Mouse (Mus musculus) testis, adult 2 months (tissue): ENCODE data around the gene Zscan26. TPM values are rescaled to one million over a fixed set of nuclear protein-coding genes. Genes with fewer than 3 reads are reported as not detected.
A peak's percentile ranks its signal among the peaks of the same experiment; 100 is the strongest.

Experiments
- H3K27ac ChIP-seq: fragments of 200-500 bp; 2 replicates; pipeline ENCODE4 v1.5.1; 2012; ENCODE audit warnings: low read depth, low read length; ENCODE audit not compliant: control insufficient read depth, insufficient read depth
- H3K27me3 ChIP-seq: fragments of 200-500 bp; 2 replicates; pipeline ENCODE4 v1.6.1; 2012; ENCODE audit warnings: mild to moderate bottlenecking, low read length, moderate library complexity; ENCODE audit not compliant: control insufficient read depth, insufficient read depth
- H3K36me3 ChIP-seq: fragments of 200-500 bp; 2 replicates; pipeline ENCODE4 v1.6.1; 2012; ENCODE audit warnings: mild to moderate bottlenecking, low read length; ENCODE audit not compliant: control insufficient read depth, insufficient read depth
- H3K4me1 ChIP-seq: fragments of 200-500 bp; 2 replicates; pipeline ENCODE4 v1.6.1; 2012; ENCODE audit warnings: low read length; ENCODE audit not compliant: control insufficient read depth, insufficient read depth
- H3K4me3 ChIP-seq: fragments of 200-500 bp; 2 replicates; pipeline ENCODE4 v1.5.1; 2012; ENCODE audit warnings: low read depth, mild to moderate bottlenecking, low read length, moderate library complexity, mixed read lengths; ENCODE audit not compliant: control insufficient read depth
- CTCF ChIP-seq: fragments of 200-500 bp; IDR thresholded peaks from 2 replicates; pipeline ENCODE4 v1.5.1; 2012; ENCODE audit warnings: low read depth, mild to moderate bottlenecking, inconsistent platforms, low read length, moderate library complexity; ENCODE audit not compliant: control insufficient read depth, insufficient read depth, insufficient replicate concordance
- POLR2A ChIP-seq: fragments of 200-500 bp; IDR thresholded peaks from 2 replicates; pipeline ENCODE4 v1.6.1; 2012; ENCODE audit warnings: low read depth, mild to moderate bottlenecking, inconsistent platforms, low read length, moderate library complexity; ENCODE audit not compliant: control insufficient read depth
- polyA plus RNA-seq: library from polyadenylated mRNA; depleted of rRNA; stranded (reverse); fragments of >200 nt; gene quantifications from 2 replicates; pipeline ENCODE4 v1.2.3, GENCODE M21; 2012

Gene Zscan26
- polyA plus RNA-seq, 1 experiment, result 5.2 TPM

GRCm38 (mm10) chr13:21447856-21448614 lies 5.5 kb downstream of the Zscan26 start:
- TF ChIP-seq CTCF, result no peak
- TF ChIP-seq POLR2A, result no peak
- H3K4me3 ChIP-seq, result no peak overlapping the region
- no peaks in the 10 kb centered on the region for H3K27me3 ChIP-seq
- H3K27ac ChIP-seq, result no peak overlapping the region
- H3K4me1 ChIP-seq, result no peaks in the 10 kb centered on the region
- H3K36me3 ChIP-seq, result peaks cover 7% of the 10 kb centered on the region

- Histone ChIP-seq H3K27ac (no peak overlapping the region), H3K36me3 (peaks cover 7% of the 10 kb centered on the region), H3K27me3 (no peaks in the 10 kb centered on the region), H3K4me1 (no peaks in the 10 kb centered on the region), H3K4me3 (no peak overlapping the region)
- no peak for TF ChIP-seq CTCF
- TF ChIP-seq POLR2A, result no peak
Observed at GRCm38 (mm10) chr13:21446796-21447195, 6.7 kb downstream of the Zscan26 start.

DNA sequence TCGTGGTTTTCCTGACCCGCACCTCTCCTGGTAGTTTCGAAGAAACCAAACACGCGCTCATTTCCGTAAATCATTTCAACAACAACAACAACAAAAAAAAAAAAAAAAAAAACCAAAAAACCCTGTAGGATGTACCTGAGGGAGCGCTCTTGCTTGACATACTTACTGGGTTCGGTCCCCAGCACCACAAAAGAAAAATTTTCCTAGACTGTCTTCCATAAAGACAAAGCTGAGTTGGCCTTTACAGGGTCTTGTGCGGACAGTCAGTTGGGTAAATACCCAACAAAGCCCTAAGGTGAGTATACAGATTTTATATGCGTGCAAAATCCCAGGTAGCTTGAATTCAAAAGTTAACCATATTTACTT lies 12.3 kb downstream of the Zscan26 start:
- TF ChIP-seq POLR2A (no peak), CTCF (no peak)
- H3K27me3 ChIP-seq, result no peaks in the 10 kb centered on the region
- peak overlapping the region; percentile 99 for H3K4me3 ChIP-seq
- no peaks in the 10 kb centered on the region for H3K4me1 ChIP-seq
- H3K36me3 ChIP-seq, result peaks cover 7% of the 10 kb centered on the region
- peak overlapping the region; percentile 90 for H3K27ac ChIP-seq

- Histone ChIP-seq H3K27me3 (no peaks in the 10 kb centered on the region), H3K4me1 (no peaks in the 10 kb centered on the region), H3K27ac (peak within 1 kb of the TSS; percentile 90), H3K4me3 (peak within 1 kb of the TSS; percentile 99), H3K36me3 (peaks cover 7% of the 10 kb centered on the region)
- TF ChIP-seq POLR2A, result peak; percentile 47; the same call in 1 of the 2 replicates
- no peak for TF ChIP-seq CTCF
Observed at GRCm38 (mm10) chr13:21440503-21441206, 12.9 kb downstream of the Zscan26 start, which contains the start of gene Pgbd1. Pgbd1 (minus strand) TSS chr13:21441058.

GRCm38 (mm10) chr13:21435476-21435875 lies 18.1 kb downstream of the Zscan26 start:
- H3K27ac ChIP-seq, result no peak overlapping the region
- H3K27me3 ChIP-seq, result no peaks in the 10 kb centered on the region
- no peak overlapping the region for H3K4me3 ChIP-seq
- no peaks in the 10 kb centered on the region for H3K36me3 ChIP-seq
- TF ChIP-seq POLR2A, result no peak
- TF ChIP-seq CTCF, result no peak
- no peaks in the 10 kb centered on the region for H3K4me1 ChIP-seq

GRCm38 (mm10) chr13:21427631-21428030 lies 25.9 kb downstream of the Zscan26 start:
- TF ChIP-seq POLR2A, result no peak
- no peak for TF ChIP-seq CTCF
- Histone ChIP-seq H3K36me3 (no peaks in the 10 kb centered on the region), H3K27ac (no peak overlapping the region), H3K4me1 (no peaks in the 10 kb centered on the region), H3K4me3 (no peak overlapping the region), H3K27me3 (no peaks in the 10 kb centered on the region)

GRCm38 (mm10) chr13:21423301-21423700 lies 30.2 kb downstream of the Zscan26 start:
- Histone ChIP-seq H3K36me3 (no peaks in the 10 kb centered on the region; the same call in 1 of the 2 replicates), H3K4me3 (no peak overlapping the region), H3K27ac (no peak overlapping the region), H3K4me1 (no peaks in the 10 kb centered on the region), H3K27me3 (no peaks in the 10 kb centered on the region)
- no peak for TF ChIP-seq POLR2A
- TF ChIP-seq CTCF, result no peak
